Mouse (Mus musculus) testis, adult 2 months (tissue): ENCODE measurements around the gene Terf2ip. TPM values are rescaled to one million over a fixed set of nuclear protein-coding genes. Genes with fewer than 3 reads are reported as not detected.

Source experiments
- H3K27ac ChIP-seq: fragments of 200-500 bp; 2 replicates; pipeline ENCODE4 v1.5.1; 2012; ENCODE audit warnings: low read depth, low read length; ENCODE audit not compliant: control insufficient read depth, insufficient read depth
- H3K27me3 ChIP-seq: fragments of 200-500 bp; 2 replicates; pipeline ENCODE4 v1.6.1; 2012; ENCODE audit warnings: mild to moderate bottlenecking, low read length, moderate library complexity; ENCODE audit not compliant: control insufficient read depth, insufficient read depth
- H3K36me3 ChIP-seq: fragments of 200-500 bp; 2 replicates; pipeline ENCODE4 v1.6.1; 2012; ENCODE audit warnings: mild to moderate bottlenecking, low read length; ENCODE audit not compliant: control insufficient read depth, insufficient read depth
- H3K4me1 ChIP-seq: fragments of 200-500 bp; 2 replicates; pipeline ENCODE4 v1.6.1; 2012; ENCODE audit warnings: low read length; ENCODE audit not compliant: control insufficient read depth, insufficient read depth
- H3K4me3 ChIP-seq: fragments of 200-500 bp; 2 replicates; pipeline ENCODE4 v1.5.1; 2012; ENCODE audit warnings: low read depth, mild to moderate bottlenecking, low read length, moderate library complexity, mixed read lengths; ENCODE audit not compliant: control insufficient read depth
- CTCF ChIP-seq: fragments of 200-500 bp; IDR thresholded peaks from 2 replicates; pipeline ENCODE4 v1.5.1; 2012; ENCODE audit warnings: low read depth, mild to moderate bottlenecking, inconsistent platforms, low read length, moderate library complexity; ENCODE audit not compliant: control insufficient read depth, insufficient read depth, insufficient replicate concordance
- POLR2A ChIP-seq: fragments of 200-500 bp; IDR thresholded peaks from 2 replicates; pipeline ENCODE4 v1.6.1; 2012; ENCODE audit warnings: low read depth, mild to moderate bottlenecking, inconsistent platforms, low read length, moderate library complexity; ENCODE audit not compliant: control insufficient read depth
- polyA plus RNA-seq: library from polyadenylated mRNA; depleted of rRNA; stranded (reverse); fragments of >200 nt; gene quantifications from 2 replicates; pipeline ENCODE4 v1.2.3, GENCODE M21; 2012; rRNA removed

Gene Terf2ip
- polyA plus RNA-seq, 1 experiment = 3.8 TPM

- Histone ChIP-seq H3K36me3 (no peaks in the 10 kb centered on the region), H3K27ac (no peak overlapping the region), H3K4me1 (no peaks in the 10 kb centered on the region; the same call in none of the 2 replicates), H3K4me3 (peak overlapping the region; percentile 30), H3K27me3 (no peaks in the 10 kb centered on the region)
- TF ChIP-seq CTCF (no peak), POLR2A (no peak)
These were observed 26.3 kb downstream of the Terf2ip start for GRCm38 (mm10) chr8:112037521-112037920.

DNA sequence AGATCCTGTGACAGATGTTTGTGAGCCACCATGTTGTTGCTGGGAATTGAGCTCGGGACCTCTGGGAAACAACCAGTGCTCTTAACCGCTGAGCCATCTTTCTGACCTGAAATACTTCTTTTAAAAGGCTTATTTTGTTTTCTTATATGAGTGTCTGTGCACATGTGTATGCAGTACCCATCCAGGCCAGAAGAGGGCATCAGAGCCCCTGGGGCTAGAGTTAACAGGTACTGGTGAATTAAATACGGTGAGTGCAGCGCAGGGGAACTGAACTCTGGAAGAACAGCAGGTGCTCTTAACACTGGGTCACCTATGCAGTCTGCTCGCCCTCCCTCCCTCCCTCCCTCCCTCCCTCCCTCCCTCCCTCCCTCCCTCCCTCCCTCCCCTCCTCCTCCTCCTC lies 34.0 kb downstream of the Terf2ip start:
- no peak for TF ChIP-seq POLR2A
- peak; percentile 47; the same call in 1 of the 2 replicates for TF ChIP-seq CTCF
- Histone ChIP-seq H3K4me3 (no peak overlapping the region), H3K36me3 (no peaks in the 10 kb centered on the region)

DNA sequence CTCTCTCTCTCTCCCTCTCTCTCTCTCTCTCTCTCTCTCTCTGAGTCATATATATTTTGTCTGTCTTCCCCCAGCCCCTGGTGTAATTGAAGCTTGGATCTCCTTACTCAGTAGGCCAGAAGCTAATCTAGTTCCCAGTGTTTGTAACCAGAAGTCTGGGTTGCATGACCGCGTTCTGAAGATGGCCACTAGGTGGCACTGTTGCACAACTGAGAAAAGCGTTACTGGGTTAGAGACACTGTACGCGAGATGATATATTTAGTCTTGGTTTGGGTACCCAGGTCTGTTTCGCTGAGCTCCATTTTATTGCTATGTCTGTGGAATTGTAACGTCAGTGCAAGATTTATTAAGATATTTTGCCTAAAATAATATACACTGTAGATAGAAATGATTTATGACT lies 34.7 kb downstream of the Terf2ip start:
- no peaks in the 10 kb centered on the region for H3K27me3 ChIP-seq
- peak; percentile 61; the same call in 1 of the 2 replicates for TF ChIP-seq CTCF
- no peak for TF ChIP-seq POLR2A
- no peak overlapping the region for H3K4me3 ChIP-seq
- H3K27ac ChIP-seq = no peak overlapping the region
- no peaks in the 10 kb centered on the region for H3K4me1 ChIP-seq
- no peaks in the 10 kb centered on the region for H3K36me3 ChIP-seq

More for the DNA sequence above, 34.0 kb downstream of the Terf2ip start:
- Histone ChIP-seq H3K4me1 (no peaks in the 10 kb centered on the region), H3K27ac (no peak overlapping the region), H3K27me3 (no peaks in the 10 kb centered on the region)

DNA sequence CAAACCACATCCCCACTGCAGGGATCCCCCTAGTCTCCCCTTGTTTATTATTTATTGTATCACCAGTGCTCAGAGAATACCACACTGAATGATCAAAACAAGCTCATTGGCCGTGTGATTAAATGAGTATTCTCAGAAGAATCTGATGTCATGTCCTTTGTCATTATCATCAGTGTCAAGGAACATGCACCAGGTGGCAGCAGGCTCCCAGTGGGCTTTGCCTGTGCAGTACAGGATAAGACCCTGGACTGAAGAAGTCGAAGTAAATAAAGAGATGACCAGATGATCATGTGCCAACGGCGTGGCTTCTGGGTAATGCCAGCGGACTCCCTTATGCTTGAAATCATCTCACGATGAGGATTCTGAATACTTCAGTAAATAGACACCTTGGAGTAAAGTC lies 37.1 kb downstream of the Terf2ip start:
- TF ChIP-seq POLR2A (no peak), CTCF (no peak)
- no peaks in the 10 kb centered on the region for H3K4me1 ChIP-seq
- no peak overlapping the region for H3K4me3 ChIP-seq
- no peak overlapping the region for H3K27ac ChIP-seq
- H3K36me3 ChIP-seq = no peaks in the 10 kb centered on the region
- H3K27me3 ChIP-seq = no peaks in the 10 kb centered on the region

DNA sequence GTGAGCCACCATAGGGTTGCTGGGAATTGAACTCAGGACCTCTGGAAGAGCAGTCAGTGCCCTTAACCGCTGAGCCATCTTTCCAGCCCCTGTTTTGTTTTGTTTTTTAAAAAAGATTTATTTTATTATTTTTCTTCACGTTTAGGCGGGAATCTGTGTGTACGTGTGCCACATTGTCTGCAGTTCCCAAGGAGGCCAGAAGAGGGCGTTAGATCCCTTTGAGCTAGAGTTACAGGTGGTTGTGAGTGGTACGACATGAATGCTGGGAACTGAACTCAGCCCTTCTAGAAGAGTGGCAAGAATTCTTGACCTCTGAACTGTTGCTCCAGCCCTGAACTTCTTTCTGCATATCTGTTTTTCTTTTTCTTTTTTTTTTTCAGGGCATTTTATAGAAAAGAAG lies 38.8 kb downstream of the Terf2ip start:
- no peak overlapping the region for H3K27ac ChIP-seq
- H3K4me1 ChIP-seq = no peaks in the 10 kb centered on the region
- no peak overlapping the region for H3K4me3 ChIP-seq
- TF ChIP-seq CTCF = peak; percentile 62; the same call in 1 of the 2 replicates
- no peak for TF ChIP-seq POLR2A
- H3K27me3 ChIP-seq = no peaks in the 10 kb centered on the region
- no peaks in the 10 kb centered on the region for H3K36me3 ChIP-seq

- no peaks in the 10 kb centered on the region for H3K36me3 ChIP-seq
- H3K4me1 ChIP-seq = no peaks in the 10 kb centered on the region
- TF ChIP-seq POLR2A = no peak
- TF ChIP-seq CTCF = peak; percentile 35; the same call in 1 of the 2 replicates
- H3K27ac ChIP-seq = no peak overlapping the region
- H3K27me3 ChIP-seq = no peaks in the 10 kb centered on the region
- no peak overlapping the region for H3K4me3 ChIP-seq
These were observed 40.3 kb downstream of the Terf2ip start for GRCm38 (mm10) chr8:112051537-112051936.

DNA sequence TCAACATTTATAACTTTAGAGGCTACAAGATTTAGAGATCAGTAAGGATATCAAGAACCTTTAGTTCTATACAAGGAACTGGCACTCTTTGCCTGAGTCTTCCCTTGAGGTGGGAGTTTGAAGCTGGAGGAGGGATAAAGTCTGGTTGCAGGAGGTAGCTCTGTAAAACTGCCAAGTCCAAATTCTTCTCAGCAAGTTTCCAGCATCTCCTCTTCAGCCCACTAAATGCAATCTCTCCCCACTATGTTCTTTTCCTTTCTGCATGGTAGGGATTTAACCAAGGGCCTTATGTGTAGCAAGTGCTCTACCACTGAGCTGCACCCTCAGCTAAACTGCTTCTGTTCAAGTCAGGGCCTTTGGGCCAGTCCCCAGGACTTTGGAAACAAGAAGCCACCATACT lies 43.3 kb downstream of the Terf2ip start:
- H3K27ac ChIP-seq = no peak overlapping the region
- no peaks in the 10 kb centered on the region for H3K4me1 ChIP-seq
- no peaks in the 10 kb centered on the region for H3K27me3 ChIP-seq
- no peaks in the 10 kb centered on the region for H3K36me3 ChIP-seq
- H3K4me3 ChIP-seq = no peak overlapping the region
- TF ChIP-seq CTCF (no peak), POLR2A (no peak)

- no peak overlapping the region for H3K27ac ChIP-seq
- H3K27me3 ChIP-seq = no peaks in the 10 kb centered on the region
- H3K36me3 ChIP-seq = no peaks in the 10 kb centered on the region
- H3K4me3 ChIP-seq = no peak overlapping the region
- no peaks in the 10 kb centered on the region for H3K4me1 ChIP-seq
- TF ChIP-seq POLR2A (no peak), CTCF (no peak)
These were observed 50.2 kb downstream of the Terf2ip start for GRCm38 (mm10) chr8:112061372-112061771.

Other genes starting within 250 kb of the Terf2ip start
- gene Cfdp1, start 157.1 kb upstream of the Terf2ip start, polyA plus RNA-seq = 9.7 and 12.5 TPM in 2 replicates
- gene Tmem170, start 134.6 kb upstream of the Terf2ip start, polyA plus RNA-seq = 7.0 and 9.1 TPM in 2 replicates
- gene Chst5, start 101.0 kb upstream of the Terf2ip start, polyA plus RNA-seq = 0.60 and 0.69 TPM in 2 replicates
- 17.9 and 18.6 TPM in 2 replicates for gene Tmem231, start 77.5 kb upstream of the Terf2ip start, polyA plus RNA-seq
- 18.7 and 24.3 TPM in 2 replicates for gene Gabarapl2, start 70.7 kb upstream of the Terf2ip start, polyA plus RNA-seq
- gene Adat1, start 19.1 kb upstream of the Terf2ip start, polyA plus RNA-seq = 4.5 and 5.3 TPM in 2 replicates
- gene Kars, start 75 bp upstream of the Terf2ip start, polyA plus RNA-seq = 59.9 and 60.4 TPM in 2 replicates
- gene Gm6793, start 3.6 kb downstream of the Terf2ip start, polyA plus RNA-seq = 0.06 TPM in 1 of 2 replicates, not detected in the other